Mouse (Mus musculus) right cerebral cortex, postnatal 4 days (tissue): ENCODE results near the gene Phc3.
A peak's percentile ranks its signal among the peaks of the same experiment; 100 is the strongest.

Experiments
- DNase-seq: peaks from one replicate; pipeline ENCODE4 v3.0.0-alpha.2; 2022

Gene Phc3

DNA sequence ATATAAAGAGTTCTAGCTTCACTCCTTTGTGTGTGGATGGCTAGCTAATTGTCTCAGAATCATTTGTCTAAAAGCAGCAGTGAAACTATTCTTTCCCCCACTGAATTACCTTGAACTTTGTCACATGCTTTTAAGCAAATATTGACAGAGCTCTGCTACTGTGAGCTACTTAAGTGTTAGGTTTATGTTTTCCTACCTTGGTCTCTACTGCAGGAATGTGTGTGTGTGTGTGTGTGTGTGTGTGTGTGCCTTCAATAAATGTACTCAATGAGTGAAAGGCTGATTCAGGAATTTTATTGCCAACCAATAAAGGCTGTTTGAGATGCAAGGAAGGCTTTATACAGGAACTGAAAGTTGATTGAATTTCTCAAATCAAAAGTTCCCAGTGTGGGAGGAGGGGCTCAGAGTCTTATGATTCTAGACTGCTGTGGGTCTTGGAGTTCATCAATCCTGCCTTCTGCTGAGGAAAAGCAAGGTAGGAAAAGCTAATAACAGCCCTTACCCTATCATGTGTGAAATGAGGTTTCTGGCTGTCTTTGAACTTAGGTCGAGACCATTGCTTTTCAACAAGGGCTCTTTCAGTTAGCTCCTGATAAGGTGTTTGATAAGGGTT is 7.9 kb upstream of the Phc3 start:
- DNase-seq, result no peak

DNA sequence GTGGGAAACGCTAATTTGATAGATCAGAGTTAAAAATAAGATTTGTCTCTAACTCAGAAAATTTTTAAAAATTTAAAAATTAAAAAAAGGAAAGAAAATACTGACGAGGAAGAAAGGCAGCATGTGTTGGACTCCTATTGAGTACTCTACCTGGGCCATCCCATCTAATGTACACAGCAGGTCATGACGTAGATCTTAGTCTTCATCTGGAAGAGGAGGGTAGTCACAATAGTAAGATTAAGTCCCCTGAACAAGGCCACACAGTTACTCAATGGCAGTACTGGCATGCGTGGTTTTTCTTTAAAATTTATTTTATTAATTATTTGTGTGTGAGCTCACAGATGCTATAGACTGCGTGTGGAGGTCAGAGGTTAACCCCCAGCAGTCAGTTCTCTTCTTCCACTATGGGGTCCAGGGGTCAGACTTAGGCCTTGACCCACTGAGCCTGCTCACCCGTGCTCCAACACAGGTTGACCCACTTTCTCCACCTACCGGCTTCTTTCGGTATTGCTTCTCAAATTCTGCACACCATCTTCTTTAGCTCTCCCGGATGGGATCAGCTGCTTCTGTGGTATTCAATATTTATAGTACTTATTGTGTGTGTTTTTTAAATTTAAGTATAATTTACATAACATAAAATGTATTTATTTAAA is 6.0 kb upstream of the Phc3 start:
- DNase-seq, result peak; percentile 38

- peak; percentile 45 for DNase-seq
Observed at GRCm38 (mm10) chr3:30968531-30969092, 603 bp downstream of the Phc3 start.

DNA sequence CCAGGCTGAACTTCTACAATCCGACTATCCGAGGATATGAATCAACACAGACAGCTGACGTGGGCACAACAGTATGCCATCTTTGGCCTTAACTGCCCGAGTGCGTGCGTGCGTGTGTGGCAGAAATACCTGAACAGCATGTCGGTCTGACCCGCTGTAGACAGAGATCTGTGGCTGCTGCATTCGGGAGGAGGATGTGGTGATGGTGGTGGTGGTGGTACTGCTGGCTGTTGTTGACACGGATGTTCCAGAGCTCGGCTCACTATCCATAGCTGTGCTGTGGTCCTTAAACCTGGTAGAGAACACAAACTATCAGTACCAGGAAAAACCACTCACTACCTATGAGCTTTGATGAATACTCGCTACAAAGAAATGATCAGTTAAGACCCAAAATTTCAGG is 3.6 kb downstream of the Phc3 start:
- no peak for DNase-seq

GRCm38 (mm10) chr3:30964216-30964615 is 5.0 kb downstream of the Phc3 start:
- no peak for DNase-seq

- no peak for DNase-seq
Observed at GRCm38 (mm10) chr3:30963100-30963499, 6.1 kb downstream of the Phc3 start.

- DNase-seq, result no peak
Observed at GRCm38 (mm10) chr3:30959868-30960831, 9.1 kb downstream of the Phc3 start.

DNA sequence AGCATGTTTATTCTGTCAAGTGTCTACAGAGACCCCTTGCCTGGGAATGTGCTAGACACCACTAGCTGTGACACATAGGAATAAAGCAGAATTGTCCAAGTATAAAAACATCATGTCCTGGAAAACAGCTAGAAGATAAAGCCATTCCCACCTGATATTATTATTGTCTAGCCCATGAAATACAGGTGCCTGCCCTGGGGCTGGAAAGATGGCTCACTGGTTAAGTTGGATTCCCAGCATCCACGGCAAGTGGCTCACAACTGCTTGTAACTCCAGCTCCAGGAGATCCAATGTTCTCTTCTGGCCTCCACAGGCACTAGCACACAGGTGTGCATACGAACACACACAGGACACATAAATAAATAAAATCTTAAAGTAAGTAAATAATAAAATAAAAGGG is 10.5 kb downstream of the Phc3 start:
- DNase-seq, result no peak

DNA sequence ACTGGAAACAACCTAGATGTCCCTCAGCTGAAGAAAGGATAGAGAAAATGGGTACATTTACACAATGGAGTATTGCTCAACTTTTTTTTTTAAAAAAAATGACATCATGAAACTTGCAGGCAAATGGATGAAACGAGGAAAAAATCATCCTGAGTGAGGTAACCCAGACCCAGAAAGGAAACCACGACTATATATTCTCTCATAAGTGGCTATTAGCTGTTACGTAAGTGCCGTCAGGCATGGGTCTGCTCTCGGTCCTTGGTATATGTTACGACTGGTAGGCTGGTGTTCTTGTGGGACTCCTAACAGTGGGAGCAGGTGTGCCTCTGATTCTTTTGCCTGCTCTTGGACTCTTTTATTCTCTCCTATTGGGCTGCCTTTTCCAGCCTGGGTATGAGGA is 12.9 kb downstream of the Phc3 start:
- DNase-seq, result no peak

DNA sequence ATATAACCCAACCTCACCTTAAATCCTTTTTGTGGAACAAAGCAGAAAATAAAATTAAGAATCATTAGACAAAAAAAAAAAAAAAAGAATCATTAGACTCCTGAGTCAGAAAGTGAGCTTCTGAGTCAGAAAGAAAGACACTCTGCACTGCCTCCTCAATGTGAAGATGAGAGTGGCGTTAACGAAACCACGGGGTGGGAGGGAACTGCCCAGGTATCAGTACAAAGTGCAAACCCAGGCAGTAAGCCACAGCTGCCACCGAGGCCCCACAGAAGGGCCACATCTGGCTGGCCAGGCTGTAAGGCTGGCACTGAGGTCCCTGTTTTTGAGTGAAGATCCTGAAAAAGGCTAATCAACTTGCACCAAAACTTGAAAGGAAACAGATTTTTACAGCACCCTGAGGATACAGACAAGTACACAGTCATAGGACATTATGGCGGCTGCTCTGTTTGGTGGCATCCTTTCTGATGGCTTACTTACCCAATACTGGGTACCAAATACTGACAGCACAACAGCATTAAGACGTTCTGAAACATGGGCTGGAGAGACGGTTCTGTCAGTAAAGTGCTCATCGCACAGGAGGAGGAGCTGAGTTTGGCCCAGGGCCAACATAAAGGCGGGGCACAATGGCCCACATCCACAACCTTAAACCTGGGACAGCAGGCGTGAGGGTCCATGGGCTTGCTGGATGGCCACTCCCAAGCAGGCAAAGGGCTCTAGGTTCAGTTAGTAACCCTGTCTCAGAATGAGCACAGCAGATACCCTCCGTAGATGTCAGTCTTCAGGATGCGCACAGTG is 16.7 kb downstream of the Phc3 start:
- DNase-seq, result no peak

DNA sequence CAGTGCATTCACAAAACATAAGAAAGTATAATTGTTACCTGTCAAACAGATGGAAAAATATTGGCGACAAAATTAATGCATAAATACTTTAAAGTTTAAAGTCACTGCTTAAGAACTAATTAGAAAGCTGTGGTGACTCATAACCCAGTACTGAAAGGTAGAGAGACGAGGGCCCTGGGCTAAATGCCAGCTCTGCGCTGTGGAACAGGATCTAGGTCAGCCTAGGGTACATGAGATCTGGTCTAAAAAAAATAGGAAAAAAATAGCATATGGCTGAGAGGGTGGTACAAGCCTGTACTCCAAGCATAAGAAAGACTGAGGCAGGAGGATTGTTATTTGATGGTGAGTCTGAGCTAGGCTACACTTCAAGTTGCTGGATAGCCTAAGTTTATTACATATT is 17.6 kb downstream of the Phc3 start:
- no peak for DNase-seq

GRCm38 (mm10) chr3:30934384-30934783 is 34.8 kb downstream of the Phc3 start:
- DNase-seq, result no peak

- DNase-seq, result no peak
Observed at GRCm38 (mm10) chr3:30929828-30930227, 39.4 kb downstream of the Phc3 start.

DNA sequence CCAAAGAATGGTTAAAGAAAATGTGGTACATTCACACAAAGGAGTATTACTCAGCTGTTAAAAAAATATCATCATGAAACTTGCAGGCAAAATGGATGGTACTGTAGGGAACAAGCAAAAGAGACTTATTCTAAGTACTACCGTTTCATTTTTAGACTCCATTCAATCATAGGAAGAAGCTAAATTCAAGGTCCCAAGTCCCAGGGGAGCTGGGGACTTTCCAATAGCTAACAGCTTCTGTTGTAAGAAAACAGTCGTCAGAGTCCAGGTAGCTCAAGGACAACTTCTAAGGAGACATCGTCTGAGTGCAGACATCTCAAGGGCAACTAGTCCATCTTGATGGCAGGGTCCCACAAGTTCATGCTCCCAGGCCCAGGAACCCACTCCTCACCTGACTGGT is 41.6 kb downstream of the Phc3 start:
- DNase-seq, result no peak

- no peak for DNase-seq
Observed at GRCm38 (mm10) chr3:30917160-30917559, 52.1 kb downstream of the Phc3 start.

DNA sequence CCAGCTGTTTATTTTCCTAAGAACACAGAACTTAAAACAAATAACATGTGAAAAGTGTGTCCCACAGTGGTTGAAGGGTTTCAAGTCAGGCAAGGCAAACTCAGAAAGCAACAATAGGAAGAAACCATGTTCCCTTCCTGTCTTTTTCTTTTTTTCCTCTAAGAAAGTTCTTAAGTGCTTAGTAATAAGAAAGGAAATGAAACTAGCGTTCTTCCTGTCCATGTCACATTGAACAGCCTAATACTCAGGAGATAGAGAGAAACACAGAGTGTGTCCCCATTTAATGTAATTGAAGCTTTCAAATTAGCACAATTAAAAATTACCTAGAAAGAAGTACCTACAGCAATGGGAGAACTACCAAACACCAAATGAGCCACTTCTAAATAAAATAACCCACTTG is 64.6 kb downstream of the Phc3 start:
- DNase-seq, result no peak

DNA sequence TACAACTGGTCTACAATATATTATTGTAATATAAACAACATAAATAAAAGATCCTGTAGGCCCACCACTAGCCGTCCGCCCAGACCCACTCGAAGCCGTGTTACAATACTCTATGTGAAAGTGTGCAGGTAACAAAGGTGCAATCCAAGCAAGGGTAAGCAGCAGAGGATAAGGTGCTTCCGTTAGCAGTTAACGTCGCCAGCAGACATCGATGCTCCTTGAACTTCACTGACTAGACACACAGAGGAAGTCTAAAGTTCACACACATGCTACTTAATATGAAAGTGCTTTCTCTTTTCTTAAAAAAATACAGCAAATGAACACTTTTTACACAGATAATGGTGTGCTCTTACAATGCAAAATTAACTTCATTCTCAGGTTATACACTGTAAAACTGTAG is 69.8 kb downstream of the Phc3 start:
- no peak for DNase-seq

DNA sequence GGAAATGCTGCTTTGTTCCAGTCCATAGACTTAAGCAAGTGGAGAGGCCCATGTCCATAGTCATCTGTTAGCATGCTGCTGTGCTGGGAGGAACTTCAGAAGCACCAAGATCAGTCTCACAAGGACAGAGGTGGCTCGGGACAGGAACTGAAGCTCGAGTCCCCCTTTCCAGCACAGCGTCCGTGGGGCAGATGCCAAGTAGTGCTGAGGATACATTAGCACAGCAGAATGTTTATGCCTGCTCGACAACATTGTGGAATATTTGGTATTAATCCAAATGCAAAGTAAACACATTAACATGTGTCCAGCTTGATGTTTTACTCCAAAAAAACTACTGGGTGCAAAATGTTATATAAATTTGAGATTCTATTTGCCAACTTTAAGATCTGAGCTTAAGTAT is 72.5 kb downstream of the Phc3 start:
- no peak for DNase-seq

- no peak for DNase-seq
Observed at GRCm38 (mm10) chr3:30889014-30889413, 80.2 kb downstream of the Phc3 start.

GRCm38 (mm10) chr3:30887449-30887848 is 81.8 kb downstream of the Phc3 start:
- no peak for DNase-seq

DNA sequence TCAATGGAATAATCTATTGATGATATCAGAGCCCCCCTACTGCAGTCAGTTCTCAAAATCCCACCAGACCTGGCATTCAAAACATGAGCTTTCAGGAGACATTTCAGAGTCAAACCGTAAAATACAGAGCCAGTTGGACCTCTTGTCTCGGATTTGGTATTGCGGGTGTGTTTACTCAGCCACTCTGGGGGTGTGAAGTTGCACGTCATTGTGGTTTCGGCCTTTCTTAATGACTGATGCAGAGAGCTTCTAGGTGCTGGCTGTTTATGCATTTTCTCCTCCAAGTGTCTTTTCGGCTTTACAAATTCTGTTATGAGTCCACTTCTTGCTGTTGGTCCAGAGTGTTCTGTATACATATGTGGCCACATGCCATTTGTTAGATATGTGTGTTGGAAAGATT is 92.5 kb downstream of the Phc3 start:
- DNase-seq, result no peak

DNA sequence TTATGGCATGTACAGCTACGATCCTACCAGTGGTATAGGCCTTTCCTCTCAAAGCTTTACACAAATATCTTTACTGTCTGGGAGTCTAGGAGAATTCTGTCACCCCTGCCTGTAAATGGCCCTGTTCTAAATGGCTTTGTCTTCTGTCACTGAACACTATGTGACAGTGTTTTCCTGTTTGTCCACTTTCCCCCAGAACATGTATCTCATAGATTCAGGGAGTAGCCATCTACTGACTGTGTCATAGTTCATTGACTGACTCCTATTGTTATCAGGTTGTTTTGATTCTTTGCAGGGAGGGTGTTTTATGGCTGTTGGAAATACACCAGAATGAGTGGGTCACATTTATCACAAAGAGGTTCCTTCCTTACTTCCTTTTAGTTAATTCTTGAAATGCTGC is 99.2 kb downstream of the Phc3 start:
- no peak for DNase-seq

DNA sequence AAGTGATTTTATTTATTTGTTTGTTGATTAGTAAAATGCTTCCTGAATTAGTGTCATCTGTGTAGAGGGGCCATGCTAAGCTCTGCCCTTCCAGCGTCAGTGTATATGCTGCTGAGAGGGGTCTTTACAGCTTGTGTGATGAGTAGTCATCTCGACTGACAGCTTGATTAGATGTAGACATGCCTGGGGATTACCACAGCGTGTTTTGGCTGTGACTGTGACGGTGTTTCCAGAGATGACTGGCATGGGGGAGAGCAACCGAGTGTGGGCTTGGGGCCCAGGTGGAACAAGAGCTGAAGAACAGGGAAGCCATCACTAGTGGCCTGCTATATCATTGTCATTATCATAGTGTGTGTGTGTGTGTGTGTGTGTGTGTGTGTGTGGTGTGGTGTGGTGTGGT is 100.6 kb downstream of the Phc3 start:
- no peak for DNase-seq
